9 mouse cellular contexts compared by ENCODE assay signal in the genomic region with DNA sequence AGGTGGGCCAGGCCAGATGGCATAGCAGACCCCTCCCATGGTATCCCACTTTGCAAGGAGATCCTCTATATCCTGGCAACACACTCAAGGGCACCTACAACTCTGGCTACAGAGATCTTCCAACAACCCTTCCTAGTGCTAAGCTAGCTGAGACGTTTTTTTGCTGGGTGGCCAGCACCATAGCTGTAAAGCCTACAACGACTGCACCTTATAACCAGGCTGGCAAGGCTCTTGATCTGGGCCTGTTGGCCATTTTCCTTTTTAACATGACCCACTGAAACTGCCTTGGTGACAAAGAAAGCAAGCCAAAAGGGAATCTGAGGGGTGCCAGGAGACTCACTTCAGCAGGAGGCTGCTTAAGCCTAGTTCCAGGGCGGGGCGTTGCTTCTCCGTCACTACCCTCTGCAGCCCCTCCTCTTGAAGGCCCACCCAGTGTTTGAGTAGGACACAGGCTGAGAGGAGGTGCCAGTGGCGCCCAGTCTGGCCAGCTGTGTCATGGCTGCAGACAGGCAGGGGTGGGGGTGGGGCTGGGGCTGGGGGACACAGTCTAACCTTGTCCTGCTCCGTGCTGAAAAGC. TPM values are rescaled to one million over a fixed set of nuclear protein-coding genes. Genes with fewer than 3 reads are reported as not detected.
DNase-seq lines count a peak whose midpoint lies in the region; ATAC-seq lines count a peak whose summit lies in the region.
"Had no signal": no experiment of that assay in that cellular context is flagged by ENCODE, and none has a peak within 500 bp of the region (broad histone marks: within the 10 kb centered on the region; RNA-seq: fewer than 3 reads in every experiment).

No protein-coding gene starts in this region.

- WGBS in embryonic facial prominence, embryonic 10.5 days, result 23% methylated on average over 7 of the region's 7 CpGs
- 36% methylated on average over 7 of the region's 7 CpGs for WGBS in heart, embryonic 15.5 days
- 25% methylated on average over 7 of the region's 7 CpGs for WGBS in liver, embryonic 11.5 days
- WGBS in midbrain, embryonic 16.5 days, result 22% methylated on average over 7 of the region's 7 CpGs

- DNase-seq in embryo, embryonic 10 days (ENCODE audit: low spot score), result peak; percentile 47
- DNase-seq in embryo, embryonic 11 days, result no peak
- no peak for DNase-seq in embryonic facial prominence, embryonic 10.5 days (ENCODE audit: low spot score)
- DNase-seq in liver, embryonic 11.5 days (ENCODE audit: low spot score), result no peak
- no peak for DNase-seq in layer of hippocampus, adult 11-12 months (ENCODE audit: low spot score)
- DNase-seq in left cerebral cortex, postnatal 14 days (ENCODE audit: low spot score in 2 of 2), result no peak

- intact Hi-C loops in left cerebral cortex, postnatal 14 days (cut with DNase I), result no loop called here

- H3K27ac ChIP-seq in embryonic facial prominence, embryonic 10.5 days (replicated peaks), result peak overlapping the region; percentile 63
- peak overlapping the region; percentile 75 for H3K27ac ChIP-seq in heart, embryonic 15.5 days
- no peak overlapping the region for H3K27ac ChIP-seq in liver, embryonic 11.5 days (ENCODE audit: low read depth, low read length)
- H3K27ac ChIP-seq in midbrain, embryonic 16.5 days (ENCODE audit: low read length), result 0 out of 2 replicates have a peak overlapping the region, but pooled peaks have one; percentile 3

- ATAC-seq in heart, embryonic 15.5 days (replicated peaks; ENCODE audit: insufficient number of reproducible peaks, insufficient read depth, low FRiP score, low read depth), result peak; percentile 4; the same call in 1 of the 2 replicates
- peak; percentile 56 for ATAC-seq in liver, embryonic 11.5 days (replicated peaks; ENCODE audit: low FRiP score)
- ATAC-seq in midbrain, embryonic 16.5 days, result peak; percentile 23

- 0 out of 2 replicates have a peak overlapping the region, but pooled peaks have one; percentile 20 for H3K9ac ChIP-seq in heart, embryonic 15.5 days
- no peak overlapping the region for H3K9ac ChIP-seq in liver, embryonic 11.5 days (ENCODE audit: low read depth, low read length)
- H3K9ac ChIP-seq in midbrain, embryonic 16.5 days (ENCODE audit: low read depth, low read length), result no peak overlapping the region

- peak overlapping the region; percentile 36 for H3K4me2 ChIP-seq in heart, embryonic 15.5 days
- no peak overlapping the region for H3K4me2 ChIP-seq in liver, embryonic 11.5 days
- no peak overlapping the region for H3K4me2 ChIP-seq in midbrain, embryonic 16.5 days (ENCODE audit: low read length)

- H3K4me1 ChIP-seq in embryonic facial prominence, embryonic 10.5 days, result peaks cover 65% of the 10 kb centered on the region
- H3K4me1 ChIP-seq in heart, embryonic 15.5 days (replicated peaks), result peaks cover 75% of the 10 kb centered on the region
- H3K4me1 ChIP-seq in liver, embryonic 11.5 days (replicated peaks; ENCODE audit: control insufficient read depth, insufficient read depth, low read length), result peaks cover 60% of the 10 kb centered on the region
- H3K4me1 ChIP-seq in midbrain, embryonic 16.5 days (ENCODE audit: control insufficient read depth, insufficient read depth, low read length), result peaks cover 36% of the 10 kb centered on the region

- H3K4me3 ChIP-seq in embryonic facial prominence, embryonic 10.5 days, result no peak overlapping the region
- no peak overlapping the region for H3K4me3 ChIP-seq in heart, embryonic 15.5 days
- no peak overlapping the region for H3K4me3 ChIP-seq in liver, embryonic 11.5 days (ENCODE audit: low read depth, low read length)
- H3K4me3 ChIP-seq in midbrain, embryonic 16.5 days (ENCODE audit: low read depth, low read length), result no peak overlapping the region

- no peaks in the 10 kb centered on the region for H3K36me3 ChIP-seq in embryonic facial prominence, embryonic 10.5 days (replicated peaks)
- no peaks in the 10 kb centered on the region for H3K36me3 ChIP-seq in heart, embryonic 15.5 days
- H3K36me3 ChIP-seq in liver, embryonic 11.5 days (ENCODE audit: control insufficient read depth, insufficient read depth, low read length), result no peaks in the 10 kb centered on the region
- H3K36me3 ChIP-seq in midbrain, embryonic 16.5 days (ENCODE audit: control insufficient read depth, insufficient read depth, low read length), result no peaks in the 10 kb centered on the region

- no peaks in the 10 kb centered on the region for H3K9me3 ChIP-seq in embryonic facial prominence, embryonic 10.5 days
- no peaks in the 10 kb centered on the region for H3K9me3 ChIP-seq in heart, embryonic 15.5 days (replicated peaks)
- no peaks in the 10 kb centered on the region for H3K9me3 ChIP-seq in liver, embryonic 11.5 days (ENCODE audit: control insufficient read depth, low read length)
- no peaks in the 10 kb centered on the region for H3K9me3 ChIP-seq in midbrain, embryonic 16.5 days (replicated peaks; ENCODE audit: control insufficient read depth, low read length, poor library complexity, severe bottlenecking)

- H3K27me3 ChIP-seq in embryonic facial prominence, embryonic 10.5 days (replicated peaks; ENCODE audit: low read depth, poor library complexity, severe bottlenecking), result no peaks in the 10 kb centered on the region
- no peaks in the 10 kb centered on the region for H3K27me3 ChIP-seq in heart, embryonic 15.5 days
- H3K27me3 ChIP-seq in liver, embryonic 11.5 days (replicated peaks; ENCODE audit: control insufficient read depth, insufficient read depth, low read length), result no peaks in the 10 kb centered on the region
- no peaks in the 10 kb centered on the region for H3K27me3 ChIP-seq in midbrain, embryonic 16.5 days (ENCODE audit: control insufficient read depth, insufficient read depth, low read depth, low read length)

RNA-seq across cellular contexts. Expression of gene E030018B13Rik, which starts 4.3 kb away (rescaled TPM):
- polyA plus RNA-seq in embryonic facial prominence, embryonic 10.5 days (2016; fragmentation: Nextera tagmentation; extraction: Ambion mirVana), result not detected in 2 replicates
- polyA plus RNA-seq in heart, embryonic 15.5 days (2015; fragmentation: Nextera tagmentation; extraction: Ambion mirVana), result 0.14 and 0.20 TPM in 2 replicates
- polyA plus RNA-seq in liver, embryonic 11.5 days (2014; fragmentation: Nextera tagmentation; extraction: Ambion mirVana), result 0.25 TPM in 1 of 2 replicates, not detected in the other
- 0.21 TPM in 1 of 2 replicates, not detected in the other for polyA plus RNA-seq in midbrain, embryonic 16.5 days (2015; fragmentation: Nextera tagmentation; extraction: Ambion mirVana)
- total RNA-seq in left cerebral cortex, postnatal 14 days (2021), result not detected
- total RNA-seq: gastrocnemius, adult 8-10 months had no signal

RNA-seq across cellular contexts. Expression of gene Klf13, which starts 26.4 kb away (rescaled TPM):
- 22.1 and 23.9 TPM in 2 replicates for polyA plus RNA-seq in embryonic facial prominence, embryonic 10.5 days (2016; fragmentation: Nextera tagmentation; extraction: Ambion mirVana)
- polyA plus RNA-seq in heart, embryonic 15.5 days (2015; fragmentation: Nextera tagmentation; extraction: Ambion mirVana), result 23.4 and 25.6 TPM in 2 replicates
- 20.0 and 20.9 TPM in 2 replicates for polyA plus RNA-seq in liver, embryonic 11.5 days (2014; fragmentation: Nextera tagmentation; extraction: Ambion mirVana)
- polyA plus RNA-seq in midbrain, embryonic 16.5 days (2015; fragmentation: Nextera tagmentation; extraction: Ambion mirVana), result 19.9 and 21.6 TPM in 2 replicates
- total RNA-seq in left cerebral cortex, postnatal 14 days (2021), result 100 to 1,000 TPM; 168 to 175 TPM

Comparison
In these comparisons a context has a peak if more than half of its experiments do, and no peak if none do; other contexts are left out.
1. ATAC-seq: peak in every context shown above with its lines; median percentile 56 in liver, embryonic 11.5 days; 23 in midbrain, embryonic 16.5 days; 4 in heart, embryonic 15.5 days.